Mouse (Mus musculus) forebrain, postnatal 0 days (tissue): ENCODE data around the gene E2f1. TPM values are rescaled to one million over a fixed set of nuclear protein-coding genes. Genes with fewer than 3 reads are reported as not detected.

Experiments
- ATAC-seq: fragments of 200-750 bp; cut with Nextera tagmentation; 2 replicates; pipeline ENCODE4 v1.8.0; 2017; ENCODE audit warnings: mild to moderate bottlenecking, moderate library complexity
- DNase-seq: peaks from one replicate; pipeline ENCODE4 v3.0.0-alpha.2; 2015
- H3K27ac ChIP-seq: fragments of 300-500 bp; sonication (generic); 2 replicates; pipeline ENCODE4 v1.5.1; 2014; ENCODE audit warnings: low read depth, mild to moderate bottlenecking, antibody characterized with exemption, low read length, moderate library complexity, mixed read lengths
- H3K27me3 ChIP-seq: fragments of 300-500 bp; sonication (generic); 2 replicates; pipeline ENCODE4 v1.6.1; 2014; ENCODE audit warnings: mild to moderate bottlenecking, low read length, mixed read lengths; ENCODE audit not compliant: insufficient read depth
- H3K36me3 ChIP-seq: fragments of 300-500 bp; sonication (generic); 2 replicates; pipeline ENCODE4 v1.6.1; 2014; ENCODE audit warnings: mild to moderate bottlenecking, moderate library complexity; ENCODE audit not compliant: insufficient read depth
- H3K4me1 ChIP-seq: fragments of 300-500 bp; sonication (generic); 2 replicates; pipeline ENCODE4 v1.6.1; 2014; ENCODE audit warnings: antibody characterized with exemption; ENCODE audit not compliant: insufficient read depth
- H3K4me2 ChIP-seq: fragments of 300-500 bp; sonication (generic); 2 replicates; pipeline ENCODE4 v1.6.1; 2014; ENCODE audit warnings: low read depth, mild to moderate bottlenecking, moderate library complexity
- H3K4me3 ChIP-seq: fragments of 300-500 bp; sonication (generic); 2 replicates; pipeline ENCODE4 v1.5.1; 2014; ENCODE audit warnings: low read depth, low read length, mixed read lengths
- H3K9ac ChIP-seq: fragments of 300-500 bp; sonication (generic); 2 replicates; pipeline ENCODE4 v1.6.1; 2014; ENCODE audit warnings: mild to moderate bottlenecking
- H3K9me3 ChIP-seq: fragments of 300-500 bp; sonication (generic); 2 replicates; pipeline ENCODE4 v1.6.1; 2016; ENCODE audit warnings: low read length
- CTCF ChIP-seq: sonication (generic); IDR thresholded peaks from 2 replicates; pipeline ENCODE4 v1.5.1; 2016; ENCODE audit warnings: antibody characterized with exemption, control low read depth, low read depth
- WGBS: fragments of 180-500 bp; shearing (Covaris S2); extraction: QIAGEN DNeasy Blood & Tissue Kit; methylation state at CpG from one replicate; pipeline ENCODE4 v1.1.7; 2014; 5-methylcytosine and 5-hydroxymethylcytosine counted together
- polyA plus RNA-seq: library from polyadenylated mRNA; unstranded; fragments of >200 nt; fragmentation: Nextera tagmentation; extraction: Ambion mirVana; gene quantifications from 2 replicates; pipeline ENCODE4 v1.2.1, GENCODE M21; 2015
- total RNA-seq: library from RNA; depleted of rRNA; stranded (reverse); fragments of >200 nt; gene quantifications from 2 replicates; pipeline ENCODE4 v1.2.3, GENCODE M21; 2014

E2f1 gene
- total and polyA plus RNA-seq, 2 experiments from 2014 or later = 2.8 to 4.9 TPM

GRCm38 (mm10) chr2:154606965-154607364 lies 37.3 kb upstream of the E2f1 start:
- H3K36me3 ChIP-seq = no peaks in the 10 kb centered on the region
- no peak for TF ChIP-seq CTCF
- no peaks in the 10 kb centered on the region for H3K27me3 ChIP-seq
- no peak overlapping the region for H3K9ac ChIP-seq
- 77% methylated on average over 1 of the region's 1 CpGs for WGBS
- H3K4me1 ChIP-seq = peaks cover 11% of the 10 kb centered on the region; the same call in 1 of the 2 replicates
- H3K9me3 ChIP-seq = no peaks in the 10 kb centered on the region
- no peak overlapping the region for H3K27ac ChIP-seq
- DNase-seq (no peak), ATAC-seq (no peak)
- H3K4me2 ChIP-seq = no peak overlapping the region
- H3K4me3 ChIP-seq = no peak overlapping the region

GRCm38 (mm10) chr2:154604156-154604555 lies 34.5 kb upstream of the E2f1 start:
- Histone ChIP-seq H3K36me3 (no peaks in the 10 kb centered on the region), H3K4me3 (0 out of 2 replicates have a peak overlapping the region, but pooled peaks have one; percentile 11), H3K4me2 (peak overlapping the region; percentile 77), H3K4me1 (peaks cover 11% of the 10 kb centered on the region; the same call in 1 of the 2 replicates), H3K27me3 (no peaks in the 10 kb centered on the region), H3K27ac (no peak overlapping the region), H3K9me3 (no peaks in the 10 kb centered on the region), H3K9ac (no peak overlapping the region)
- TF ChIP-seq CTCF = no peak
- no peak for ATAC-seq
- 42% methylated on average over 7 of the region's 7 CpGs for WGBS
- DNase-seq = no peak

- H3K4me2 ChIP-seq = peak within 1 kb of the TSS; percentile 77
- peaks cover 11% of the 10 kb centered on the region; the same call in 1 of the 2 replicates for H3K4me1 ChIP-seq
- DNase-seq (peak; percentile 97), ATAC-seq (peak; percentile 100)
- TF ChIP-seq CTCF = no peak
- H3K4me3 ChIP-seq = peak within 1 kb of the TSS; percentile 55
- WGBS = 0% methylated on average over 13 of the region's 13 CpGs
- 0 out of 2 replicates have a peak within 1 kb of the TSS, but pooled peaks have one; percentile 16 for H3K27ac ChIP-seq
- peak within 1 kb of the TSS; percentile 62 for H3K9ac ChIP-seq
- no peaks in the 10 kb centered on the region for H3K9me3 ChIP-seq
- no peaks in the 10 kb centered on the region for H3K27me3 ChIP-seq
- no peaks in the 10 kb centered on the region for H3K36me3 ChIP-seq
Observed at GRCm38 (mm10) chr2:154603638-154604153, 34.0 kb upstream of the E2f1 start, which contains the start of gene Pxmp4. TSS of gene Pxmp4 (minus strand) at chr2:154603708.

GRCm38 (mm10) chr2:154603007-154603637 lies 33.4 kb upstream of the E2f1 start:
- ATAC-seq (peak; percentile 42; the same call in 1 of the 2 replicates), DNase-seq (no peak)
- H3K9ac ChIP-seq = peak overlapping the region; percentile 62
- peaks cover 11% of the 10 kb centered on the region; the same call in 1 of the 2 replicates for H3K4me1 ChIP-seq
- H3K27ac ChIP-seq = 0 out of 2 replicates have a peak overlapping the region, but pooled peaks have one; percentile 16
- H3K27me3 ChIP-seq = no peaks in the 10 kb centered on the region
- 16% methylated on average over 22 of the region's 22 CpGs for WGBS
- H3K4me3 ChIP-seq = peak overlapping the region; percentile 55
- peak overlapping the region; percentile 77 for H3K4me2 ChIP-seq
- TF ChIP-seq CTCF = no peak
- H3K36me3 ChIP-seq = no peaks in the 10 kb centered on the region
- no peaks in the 10 kb centered on the region for H3K9me3 ChIP-seq

GRCm38 (mm10) chr2:154601324-154601723 lies 31.6 kb upstream of the E2f1 start:
- no peak for TF ChIP-seq CTCF
- Histone ChIP-seq H3K9ac (no peak overlapping the region), H3K9me3 (no peaks in the 10 kb centered on the region), H3K4me1 (peaks cover 11% of the 10 kb centered on the region; the same call in 1 of the 2 replicates), H3K4me2 (no peak overlapping the region), H3K36me3 (no peaks in the 10 kb centered on the region), H3K27ac (no peak overlapping the region), H3K27me3 (no peaks in the 10 kb centered on the region), H3K4me3 (no peak overlapping the region)
- no peak for DNase-seq
- WGBS = 82% methylated on average over 3 of the region's 3 CpGs
- ATAC-seq = no peak

- WGBS = 71% methylated on average over 6 of the region's 6 CpGs
- peaks cover 11% of the 10 kb centered on the region; the same call in 1 of the 2 replicates for H3K4me1 ChIP-seq
Observed at GRCm38 (mm10) chr2:154600586-154600985, 30.9 kb upstream of the E2f1 start.

GRCm38 (mm10) chr2:154597399-154597798 lies 27.7 kb upstream of the E2f1 start:
- ATAC-seq = no peak
- H3K4me1 ChIP-seq = no peaks in the 10 kb centered on the region
- WGBS = 84% methylated on average over 3 of the region's 3 CpGs
- no peak overlapping the region for H3K4me3 ChIP-seq
- H3K4me2 ChIP-seq = no peak overlapping the region
- no peaks in the 10 kb centered on the region for H3K9me3 ChIP-seq
- no peak overlapping the region for H3K9ac ChIP-seq
- no peak for TF ChIP-seq CTCF
- peaks cover 6% of the 10 kb centered on the region; the same call in 1 of the 2 replicates for H3K36me3 ChIP-seq
- no peak for DNase-seq
- H3K27me3 ChIP-seq = no peaks in the 10 kb centered on the region
- H3K27ac ChIP-seq = no peak overlapping the region

More at GRCm38 (mm10) chr2:154600586-154600985, 30.9 kb upstream of the E2f1 start:
- Histone ChIP-seq H3K4me2 (no peak overlapping the region), H3K36me3 (peaks cover 4% of the 10 kb centered on the region; the same call in 1 of the 2 replicates), H3K27me3 (no peaks in the 10 kb centered on the region), H3K9me3 (no peaks in the 10 kb centered on the region), H3K4me3 (no peak overlapping the region), H3K27ac (no peak overlapping the region), H3K9ac (no peak overlapping the region)
- DNase-seq = no peak
- TF ChIP-seq CTCF = no peak
- no peak for ATAC-seq
